Mouse (Mus musculus) heart, adult 8-10 months (tissue): ENCODE results near the gene Anxa7. TPM values are rescaled to one million over a fixed set of nuclear protein-coding genes. Genes with fewer than 3 reads are reported as not detected.

Experiments
- DNase-seq: peaks from one replicate; pipeline ENCODE4 v3.0.0; 2022; ENCODE audit warnings: low spot score
- total RNA-seq, 4 experiments: library from RNA; stranded (reverse); gene quantifications; 2 replicates each; pipeline ENCODE4 v1.2.4; 2022

The Anxa7 gene
- 10 to 100 TPM; 49.3 to 61.6 (median 56.0) TPM for total RNA-seq

GRCm38 (mm10) chr14:20479291-20480194 is at the start of gene Anxa7:
Gene Anxa7, minus strand, starts transcription at chr14:20480133.
- DNase-seq: peak; percentile 79

DNA sequence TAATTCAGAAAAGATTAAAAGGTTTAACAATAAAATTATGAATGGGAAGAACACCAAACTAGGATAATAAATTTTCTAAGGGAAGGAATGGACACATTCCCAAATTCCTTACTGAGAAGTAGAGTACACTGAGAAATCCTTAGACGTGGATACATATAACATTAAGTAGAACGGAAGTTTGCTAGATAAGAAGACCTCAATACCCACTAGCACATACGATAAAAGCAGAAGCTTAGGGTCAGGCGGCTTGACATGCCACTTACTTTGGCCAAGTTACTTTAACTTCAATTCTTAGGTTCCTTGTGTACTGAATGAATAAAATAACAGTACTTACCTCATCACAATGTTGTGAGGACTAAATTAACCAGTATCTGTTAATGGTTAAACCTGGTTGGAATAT is 49.7 kb upstream of the Anxa7 start:
- DNase-seq: no peak

DNA sequence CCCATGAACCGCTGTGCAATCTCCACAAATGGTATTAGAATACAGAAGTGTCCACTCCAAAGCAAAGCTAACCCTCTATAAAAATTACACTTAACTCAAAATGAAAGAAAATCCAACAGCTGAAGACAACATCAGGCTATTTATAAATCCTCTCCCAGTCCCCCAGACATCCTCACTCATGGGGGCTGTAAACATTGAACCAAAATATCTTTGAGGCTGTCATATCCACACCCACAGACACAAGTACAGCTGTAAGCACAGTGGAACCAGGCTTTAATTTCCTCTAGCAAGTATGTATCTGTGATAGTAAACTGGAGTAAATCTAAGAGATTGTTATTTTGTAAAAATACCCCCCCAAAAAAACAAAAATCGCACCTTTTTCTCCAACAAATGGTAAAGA is 40.2 kb upstream of the Anxa7 start:
- no peak for DNase-seq

DNA sequence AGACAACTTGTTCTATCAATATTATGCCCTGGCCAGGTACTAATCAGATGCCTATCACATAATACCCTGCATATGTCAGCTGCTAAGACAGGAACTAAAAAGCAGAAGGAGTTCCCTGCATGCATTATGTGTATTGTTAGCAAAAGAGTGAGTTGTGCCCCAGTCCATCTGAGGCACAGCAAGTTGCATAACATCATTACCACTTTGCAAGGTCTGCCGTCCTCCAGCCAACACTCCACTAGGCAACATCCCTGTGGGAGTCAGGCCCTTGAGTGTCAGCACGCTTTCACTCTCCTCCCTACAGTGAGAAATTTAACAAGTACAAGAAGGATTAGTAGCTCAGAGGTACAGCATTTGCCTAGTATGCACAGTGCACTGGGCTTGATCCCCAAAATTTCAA is 28.5 kb upstream of the Anxa7 start:
- no peak for DNase-seq

- peak; percentile 14 for DNase-seq
Measured at GRCm38 (mm10) chr14:20502966-20503365, 23.0 kb upstream of the Anxa7 start.

DNA sequence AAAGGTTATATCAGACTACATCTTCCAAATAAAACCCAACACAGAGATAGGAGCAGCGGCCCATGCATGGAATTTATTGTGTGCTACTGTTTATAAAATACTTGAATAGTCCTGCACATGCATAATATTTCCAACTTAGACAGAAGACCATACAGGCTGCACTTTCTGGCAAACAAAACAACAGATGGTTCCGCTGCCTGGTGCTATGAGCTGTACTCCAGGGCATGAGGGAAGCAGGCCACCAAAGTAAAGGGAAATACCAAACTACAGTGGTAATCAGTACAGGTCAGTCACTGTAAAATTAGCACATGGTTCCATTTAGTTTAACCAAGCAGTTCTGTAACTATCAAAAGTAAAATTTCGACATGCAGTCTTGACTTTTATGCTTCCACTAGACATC is 20.0 kb upstream of the Anxa7 start:
- no peak for DNase-seq

GRCm38 (mm10) chr14:20496603-20497002 is 16.7 kb upstream of the Anxa7 start, which contains the start of gene Mss51:
Gene Mss51, minus strand, starts transcription at chr14:20496901.
- no peak for DNase-seq

DNA sequence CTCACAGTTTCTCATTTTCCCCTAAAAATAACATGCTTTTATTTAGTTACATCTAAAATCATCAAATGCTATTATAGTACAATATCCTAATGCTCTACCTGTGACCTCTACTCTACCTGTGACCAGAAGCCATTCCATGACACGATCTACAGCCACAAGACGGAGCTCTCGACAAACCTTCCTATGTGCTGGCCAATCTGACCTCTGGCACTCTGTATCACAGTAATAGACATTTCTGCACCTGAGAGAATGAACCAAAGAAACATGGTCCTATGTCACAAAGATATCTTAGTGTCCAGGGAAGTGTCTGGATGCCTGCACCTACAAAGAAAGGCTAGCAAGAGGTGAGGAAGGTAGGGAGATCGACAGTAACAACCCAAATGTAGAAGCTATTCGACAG is 6.1 kb upstream of the Anxa7 start:
- no peak for DNase-seq

- DNase-seq: no peak
Measured at GRCm38 (mm10) chr14:20482051-20482751, 2.3 kb upstream of the Anxa7 start.

- no peak for DNase-seq
Measured at GRCm38 (mm10) chr14:20481211-20481610, 1.3 kb upstream of the Anxa7 start.

GRCm38 (mm10) chr14:20480195-20480579 is 254 bp upstream of the Anxa7 start:
- no peak for DNase-seq

GRCm38 (mm10) chr14:20478801-20479200 is 1.1 kb downstream of the Anxa7 start:
- peak; percentile 82 for DNase-seq

GRCm38 (mm10) chr14:20478385-20478784 is 1.5 kb downstream of the Anxa7 start:
- DNase-seq: no peak

- no peak for DNase-seq
Measured at GRCm38 (mm10) chr14:20477261-20478025, 2.5 kb downstream of the Anxa7 start.

DNA sequence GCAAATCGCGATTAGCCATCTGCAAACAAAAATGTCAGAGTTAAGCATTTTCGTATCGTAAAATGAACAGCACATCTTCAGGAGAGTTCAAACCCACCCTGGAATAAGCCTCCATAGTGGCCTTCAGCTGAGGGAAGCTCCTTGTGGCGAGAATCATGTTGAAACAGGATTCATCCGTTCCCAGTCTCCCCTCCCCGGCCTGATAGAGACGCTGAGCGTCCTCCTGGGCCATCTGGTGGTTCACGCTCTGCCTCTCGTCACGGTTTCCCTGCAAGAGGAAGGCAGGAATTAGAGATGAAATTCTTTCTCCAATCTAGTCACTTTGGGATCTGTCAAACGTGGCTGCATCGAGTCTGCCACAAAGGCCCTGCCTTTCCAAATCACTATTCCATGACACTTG is 19.7 kb downstream of the Anxa7 start:
- DNase-seq: no peak

- DNase-seq: no peak
Measured at GRCm38 (mm10) chr14:20458378-20458777, 21.6 kb downstream of the Anxa7 start.

- no peak for DNase-seq
Measured at GRCm38 (mm10) chr14:20452929-20453328, 27.0 kb downstream of the Anxa7 start.

- peak; percentile 32 for DNase-seq
Measured at GRCm38 (mm10) chr14:20451765-20452331, 28.1 kb downstream of the Anxa7 start, which contains the start of gene Cfap70. Gene Cfap70, minus strand, starts transcription at chr14:20452226.

DNA sequence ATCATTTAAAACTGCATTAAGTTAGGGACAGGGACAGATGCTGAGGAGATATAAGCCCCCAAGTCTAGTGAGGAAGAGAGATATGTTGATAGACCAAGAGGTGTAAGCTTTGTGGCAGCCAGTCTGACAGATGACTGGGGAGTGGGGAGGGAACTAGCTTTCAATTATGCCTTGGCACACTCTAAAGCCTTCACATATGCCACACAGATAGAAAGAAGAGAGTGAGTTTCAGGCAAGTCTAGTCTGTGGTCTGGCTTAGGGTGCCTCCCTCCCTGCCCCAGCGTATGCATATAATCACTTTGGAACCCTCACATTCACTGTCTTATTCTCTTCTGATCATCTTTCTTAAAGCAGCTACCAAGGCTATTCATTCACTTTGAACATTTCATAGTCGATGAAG is 28.6 kb downstream of the Anxa7 start:
- DNase-seq: no peak

GRCm38 (mm10) chr14:20447209-20447608 is 32.7 kb downstream of the Anxa7 start:
- no peak for DNase-seq

DNA sequence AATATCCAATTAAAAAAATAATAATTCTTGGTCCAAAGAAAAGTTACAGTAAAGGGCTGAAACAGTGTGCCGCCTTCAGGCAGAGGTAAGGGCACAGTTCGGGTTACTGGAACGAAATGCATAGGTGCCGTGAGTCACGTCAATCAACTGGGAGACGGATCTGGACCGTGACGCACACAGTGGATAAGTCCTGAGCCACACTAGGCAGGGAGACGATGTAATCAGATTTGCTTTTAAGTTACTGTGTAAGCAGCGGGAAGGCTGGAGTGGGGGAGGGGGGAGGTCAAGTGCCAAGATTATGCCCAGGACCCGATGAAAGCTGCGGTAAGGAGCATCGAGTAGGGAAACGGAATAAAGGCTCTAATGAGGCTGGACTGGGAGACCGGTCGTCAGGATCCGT is 37.7 kb downstream of the Anxa7 start:
- DNase-seq: no peak

DNA sequence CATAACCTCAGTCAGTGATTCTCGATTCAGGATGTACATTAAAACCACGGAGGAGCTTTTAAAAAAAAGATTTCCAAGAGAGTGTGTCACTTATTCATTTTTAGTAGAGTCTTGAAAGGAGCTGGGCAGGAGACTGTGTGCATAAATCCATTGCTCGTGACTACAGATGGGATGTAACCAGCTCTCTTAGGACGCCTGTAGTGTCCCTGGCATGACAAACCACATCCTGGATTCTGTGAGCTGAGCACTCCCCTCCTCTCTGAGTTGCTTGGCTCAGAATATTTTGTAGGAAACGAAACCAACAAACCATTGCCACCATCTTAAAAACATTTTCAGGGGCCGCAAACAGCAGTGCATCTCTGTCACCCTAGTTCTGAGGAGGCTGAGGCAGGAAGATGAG is 43.0 kb downstream of the Anxa7 start:
- DNase-seq: no peak
